Comparison of ENCODE assay signal across 9 mouse cellular contexts in the genomic region with DNA sequence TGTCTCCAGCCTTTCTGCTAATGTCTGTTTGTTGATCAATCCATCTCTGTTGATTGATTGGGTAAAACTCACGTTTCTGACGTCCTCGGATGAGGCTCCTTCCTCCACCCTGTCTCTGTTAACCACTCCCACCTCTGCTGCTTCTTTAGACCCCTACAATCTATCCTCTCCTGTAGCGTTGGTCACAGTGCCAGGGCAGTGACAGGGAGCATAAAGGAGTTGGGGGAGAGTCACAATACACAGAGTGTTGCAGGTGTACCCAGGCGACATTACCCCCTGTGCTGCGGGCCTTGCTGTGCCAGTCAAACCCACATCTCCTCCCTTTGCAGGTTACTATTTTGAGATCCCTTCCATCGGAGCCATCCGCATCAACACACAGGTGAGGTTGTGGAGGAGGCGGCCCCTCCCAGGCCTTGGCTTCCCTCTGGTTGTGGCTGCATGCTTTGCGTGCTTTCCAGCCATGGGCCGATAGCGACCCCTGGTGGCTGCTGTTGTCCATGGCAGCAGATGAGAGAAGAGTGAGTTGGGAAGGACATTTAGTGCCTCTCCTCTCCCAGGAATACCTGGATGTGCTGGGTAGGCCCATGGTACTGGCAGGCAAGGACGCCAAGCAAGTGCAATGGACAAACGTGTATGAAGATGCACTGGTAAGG. TPM values are rescaled to one million over a fixed set of nuclear protein-coding genes. Genes with fewer than 3 reads are reported as not detected.
DNase-seq lines count a peak whose midpoint lies in the region; ATAC-seq and TF ChIP-seq lines count a peak whose summit lies in the region.
"Had no signal": no experiment of that assay in that cellular context is flagged by ENCODE, and none has a peak within 500 bp of the region (broad histone marks: within the 10 kb centered on the region; RNA-seq: fewer than 3 reads in every experiment).

No protein-coding gene starts in this region.

- H3K9ac ChIP-seq in MEL (ENCODE audit: control insufficient read depth, low read depth, low read length, poor library complexity, severe bottlenecking) = no peak overlapping the region
- no peak overlapping the region for H3K9ac ChIP-seq in forebrain, embryonic 15.5 days (replicated peaks)
- H3K9ac ChIP-seq in hindbrain, embryonic 11.5 days (ENCODE audit: low read depth, low read length) = no peak overlapping the region
- H3K9ac ChIP-seq: limb, embryonic 12.5 days had no signal

- peak; percentile 74 for DNase-seq in MEL (ENCODE audit: low read depth, low spot score)
- DNase-seq in hindbrain, embryonic 11.5 days (ENCODE audit: low spot score) = peak; percentile 94
- DNase-seq in layer of hippocampus, postnatal 36 days = peak; percentile 83 to 84
- DNase-seq in right cerebral cortex, adult 18-20 months = peak; percentile 81
- DNase-seq in urinary bladder, adult 18-20 months (ENCODE audit: low spot score in 2 of 2) = peak; percentile 62 to 75

- no peak for TF ChIP-seq POLR2A in MEL (IDR thresholded peaks at IDR 0.05; ENCODE audit: control insufficient read depth in 1 of 2, insufficient read depth in 1 of 2, low read depth in 1 of 2, low read length in 2 of 2, poor library complexity in 1 of 2)

- no peaks in the 10 kb centered on the region for H3K4me1 ChIP-seq in MEL (ENCODE audit: control insufficient read depth in 1 of 2, insufficient read depth in 2 of 2, low read length in 2 of 2)
- H3K4me1 ChIP-seq in forebrain, embryonic 15.5 days = peaks cover 16% of the 10 kb centered on the region
- 0 out of 2 replicates have a peak, but pooled peaks cover 2% of the 10 kb centered on the region for H3K4me1 ChIP-seq in hindbrain, embryonic 11.5 days (replicated peaks; ENCODE audit: control insufficient read depth, insufficient read depth, low read length)
- H3K4me1 ChIP-seq: limb, embryonic 12.5 days had no signal

- H3K27ac ChIP-seq in MEL (ENCODE audit: control insufficient read depth, low read depth, low read length) = no peak overlapping the region
- no peak overlapping the region for H3K27ac ChIP-seq in forebrain, embryonic 15.5 days (replicated peaks)
- H3K27ac ChIP-seq in hindbrain, embryonic 11.5 days (ENCODE audit: low read depth, low read length) = no peak overlapping the region
- H3K27ac ChIP-seq: limb, embryonic 12.5 days had no signal

- H3K9me3 ChIP-seq in MEL (replicated peaks; ENCODE audit: insufficient read depth, low read length) = no peaks in the 10 kb centered on the region
- H3K9me3 ChIP-seq in forebrain, embryonic 15.5 days = no peaks in the 10 kb centered on the region
- no peaks in the 10 kb centered on the region for H3K9me3 ChIP-seq in hindbrain, embryonic 11.5 days (ENCODE audit: control insufficient read depth, low read length)
- H3K9me3 ChIP-seq: limb, embryonic 12.5 days had no signal

- WGBS in forebrain, embryonic 15.5 days = 28% methylated on average over 14 of the region's 14 CpGs
- 27% methylated on average over 14 of the region's 14 CpGs for WGBS in hindbrain, embryonic 11.5 days

- TF ChIP-seq CTCF in MEL (IDR thresholded peaks at IDR 0.05 in 2 of 3, conservative IDR thresholded peaks at IDR 0.05 in 1 of 3; ENCODE audit: control insufficient read depth in 1 of 3, insufficient read depth in 1 of 3, low read depth in 2 of 3, low read length in 3 of 3, poor library complexity in 1 of 3, severe bottlenecking in 1 of 3) = peak; percentile 98 to 99 (median 99)

- H3K4me3 ChIP-seq in MEL (ENCODE audit: control insufficient read depth in 1 of 2, insufficient read depth in 1 of 2, low read depth in 2 of 2, low read length in 2 of 2) = no peak overlapping the region
- no peak overlapping the region for H3K4me3 ChIP-seq in forebrain, embryonic 15.5 days
- no peak overlapping the region for H3K4me3 ChIP-seq in hindbrain, embryonic 11.5 days (ENCODE audit: low read depth, low read length)
- H3K4me3 ChIP-seq: limb, embryonic 12.5 days had no signal

- H3K4me2 ChIP-seq in forebrain, embryonic 15.5 days (replicated peaks) = no peak overlapping the region
- no peak overlapping the region; the same call in 1 of the 2 replicates for H3K4me2 ChIP-seq in hindbrain, embryonic 11.5 days (replicated peaks; ENCODE audit: low read depth, low read length)
- H3K4me2 ChIP-seq: limb, embryonic 12.5 days had no signal

- peak; percentile 93 for TF ChIP-seq RAD21 in MEL (IDR thresholded peaks at IDR 0.05; ENCODE audit: low read depth, low read length)

- H3K36me3 ChIP-seq in MEL (ENCODE audit: control insufficient read depth in 1 of 2, insufficient read depth in 2 of 2, low read length in 2 of 2) = no peaks in the 10 kb centered on the region
- H3K36me3 ChIP-seq in forebrain, embryonic 15.5 days = no peaks in the 10 kb centered on the region
- H3K36me3 ChIP-seq in hindbrain, embryonic 11.5 days (ENCODE audit: control insufficient read depth, insufficient read depth, low read length) = no peaks in the 10 kb centered on the region
- H3K36me3 ChIP-seq: limb, embryonic 12.5 days had no signal

- H3K27me3 ChIP-seq in MEL (ENCODE audit: control insufficient read depth in 1 of 2, insufficient read depth in 2 of 2, low read length in 2 of 2) = peaks cover 0 to under 1% of the 10 kb centered on the region in 2 experiments; a peak in 3 of 4 replicates
- no peaks in the 10 kb centered on the region for H3K27me3 ChIP-seq in forebrain, embryonic 15.5 days
- H3K27me3 ChIP-seq in hindbrain, embryonic 11.5 days (ENCODE audit: control insufficient read depth, insufficient read depth, low read length) = no peaks in the 10 kb centered on the region

- peak; percentile 71 for ATAC-seq in cerebellum, adult (ENCODE audit: insufficient number of reproducible peaks, low FRiP score, low TSS enrichment)
- peak; percentile 55 for ATAC-seq in forebrain, embryonic 15.5 days (replicated peaks)
- peak; percentile 18; the same call in 1 of the 2 replicates for ATAC-seq in hindbrain, embryonic 11.5 days (ENCODE audit: low FRiP score)
- ATAC-seq in megakaryocyte, adult 5-6 weeks (ENCODE audit: poor library complexity, severe bottlenecking) = peak; percentile 93

- H3K79me2 ChIP-seq in MEL (ENCODE audit: control insufficient read depth, insufficient read depth, low read length, poor library complexity) = no peaks in the 10 kb centered on the region

- TF ChIP-seq EP300 in MEL (IDR thresholded peaks at IDR 0.05; ENCODE audit: low read depth in 1 of 2, low read length in 2 of 2) = no peak

TF ChIP-seq in MEL, 35 proteins besides CTCF, POLR2A, EP300 and RAD21 (continues in another document):
- TF ChIP-seq SMC3 (IDR thresholded peaks at IDR 0.05; ENCODE audit: low read depth, low read length) (peak; percentile 89), TBP (IDR thresholded peaks at IDR 0.05; ENCODE audit: low read depth, low read length) (no peak), TCF12 (IDR thresholded peaks at IDR 0.05; ENCODE audit: low read depth, low read length) (no peak), ZC3H11A (IDR thresholded peaks at IDR 0.05; ENCODE audit: low read depth, low read length) (peak; percentile 80)

RNA-seq across cellular contexts. Expression of a gene that starts 19.3 kb away (rescaled TPM):
- total RNA-seq in MEL (2012; rRNA removed) = 26.0 and 34.6 TPM in 2 replicates
- polyA plus RNA-seq in MEL (2012; ENCODE audit: insufficient read depth in 1 of 2, insufficient read length in 2 of 2, low read depth in 1 of 2, low replicate concordance in 2 of 2, missing spikeins in 1 of 2) = 10 to 100 TPM in 1 of 2 experiments, not detected in 1; 39.3 TPM
- polyA plus RNA-seq in forebrain, embryonic 15.5 days (2015; fragmentation: Nextera tagmentation; extraction: Ambion mirVana) = 45.7 and 45.8 TPM in 2 replicates
- polyA plus RNA-seq in hindbrain, embryonic 11.5 days (2014; fragmentation: Nextera tagmentation; extraction: Ambion mirVana) = 38.8 and 46.5 TPM in 2 replicates
- total RNA-seq in layer of hippocampus, postnatal 36 days (2021) = 10 to 100 TPM; 34.6 to 35.0 TPM
- 6.8 and 9.3 TPM in 2 replicates for total RNA-seq in megakaryocyte, adult 5-6 weeks (2015)
- 14.8 and 15.2 TPM in 2 replicates for total RNA-seq in megakaryocyte, adult 5-6 weeks (2017)

RNA-seq across cellular contexts. Expression of a gene that starts 27.6 kb away (rescaled TPM):
- total RNA-seq in MEL (2012; rRNA removed) = 38.1 and 38.3 TPM in 2 replicates
- polyA plus RNA-seq in MEL (2012; ENCODE audit: insufficient read depth in 1 of 2, insufficient read length in 2 of 2, low read depth in 1 of 2, low replicate concordance in 2 of 2, missing spikeins in 1 of 2) = 10 to 100 TPM in 1 of 2 experiments, not detected in 1; 37.8 TPM
- polyA plus RNA-seq in forebrain, embryonic 15.5 days (2015; fragmentation: Nextera tagmentation; extraction: Ambion mirVana) = 34.7 and 36.0 TPM in 2 replicates
- 19.6 and 21.2 TPM in 2 replicates for polyA plus RNA-seq in hindbrain, embryonic 11.5 days (2014; fragmentation: Nextera tagmentation; extraction: Ambion mirVana)
- total RNA-seq in layer of hippocampus, postnatal 36 days (2021) = 10 to 100 TPM; 15.1 to 18.2 TPM
- 12.8 and 15.5 TPM in 2 replicates for total RNA-seq in megakaryocyte, adult 5-6 weeks (2015)
- 14.2 and 21.7 TPM in 2 replicates for total RNA-seq in megakaryocyte, adult 5-6 weeks (2017)

RNA-seq across cellular contexts. Expression of a gene that starts 27.6 kb away (rescaled TPM):
- 23.2 and 25.4 TPM in 2 replicates for total RNA-seq in MEL (2012; rRNA removed)
- polyA plus RNA-seq in MEL (2012; ENCODE audit: insufficient read depth in 1 of 2, insufficient read length in 2 of 2, low read depth in 1 of 2, low replicate concordance in 2 of 2, missing spikeins in 1 of 2) = 10 to 100 TPM in 1 of 2 experiments, not detected in 1; 30.2 TPM
- 74.9 and 78.7 TPM in 2 replicates for polyA plus RNA-seq in forebrain, embryonic 15.5 days (2015; fragmentation: Nextera tagmentation; extraction: Ambion mirVana)
- polyA plus RNA-seq in hindbrain, embryonic 11.5 days (2014; fragmentation: Nextera tagmentation; extraction: Ambion mirVana) = 46.2 and 46.5 TPM in 2 replicates
- 10 to 100 TPM; 39.7 to 47.9 TPM for total RNA-seq in layer of hippocampus, postnatal 36 days (2021)
- 8.3 and 12.5 TPM in 2 replicates for total RNA-seq in megakaryocyte, adult 5-6 weeks (2015)
- 15.7 and 18.9 TPM in 2 replicates for total RNA-seq in megakaryocyte, adult 5-6 weeks (2017)

RNA-seq across cellular contexts. Expression of a gene that starts 32.7 kb away (rescaled TPM):
- total RNA-seq in MEL (2012; rRNA removed) = 0.26 and 0.31 TPM in 2 replicates
- under 1 TPM in 1 of 2 experiments, not detected in 1; 0.85 TPM for polyA plus RNA-seq in MEL (2012; ENCODE audit: insufficient read depth in 1 of 2, insufficient read length in 2 of 2, low read depth in 1 of 2, low replicate concordance in 2 of 2, missing spikeins in 1 of 2)
- polyA plus RNA-seq in forebrain, embryonic 15.5 days (2015; fragmentation: Nextera tagmentation; extraction: Ambion mirVana) = 3.7 and 4.6 TPM in 2 replicates
- 3.7 and 5.0 TPM in 2 replicates for polyA plus RNA-seq in hindbrain, embryonic 11.5 days (2014; fragmentation: Nextera tagmentation; extraction: Ambion mirVana)
- total RNA-seq in layer of hippocampus, postnatal 36 days (2021) = 1 to 10 TPM; 3.4 to 4.3 TPM
- total RNA-seq in megakaryocyte, adult 5-6 weeks (2015) = not detected in 2 replicates
- not detected in 2 replicates for total RNA-seq in megakaryocyte, adult 5-6 weeks (2017)

RNA-seq across cellular contexts. Expression of a gene that starts 36.9 kb away (rescaled TPM):
- total RNA-seq in MEL (2012; rRNA removed) = 40.6 and 48.0 TPM in 2 replicates
- polyA plus RNA-seq in MEL (2012; ENCODE audit: insufficient read depth in 1 of 2, insufficient read length in 2 of 2, low read depth in 1 of 2, low replicate concordance in 2 of 2, missing spikeins in 1 of 2) = 10 to 100 TPM in 1 of 2 experiments, not detected in 1; 56.9 TPM
- polyA plus RNA-seq in forebrain, embryonic 15.5 days (2015; fragmentation: Nextera tagmentation; extraction: Ambion mirVana) = 38.9 and 41.1 TPM in 2 replicates
- 39.7 and 41.2 TPM in 2 replicates for polyA plus RNA-seq in hindbrain, embryonic 11.5 days (2014; fragmentation: Nextera tagmentation; extraction: Ambion mirVana)
- 10 to 100 TPM; 15.8 TPM for total RNA-seq in layer of hippocampus, postnatal 36 days (2021)
- 34.3 and 37.7 TPM in 2 replicates for total RNA-seq in megakaryocyte, adult 5-6 weeks (2015)
- total RNA-seq in megakaryocyte, adult 5-6 weeks (2017) = 46.7 and 57.3 TPM in 2 replicates

Comparison
In these comparisons a context has a peak if more than half of its experiments do, and no peak if none do; other contexts are left out.
1. ATAC-seq: peak in every context shown above with its lines; median percentile 93 in megakaryocyte, adult 5-6 weeks; 71 in cerebellum, adult; 55 in forebrain, embryonic 15.5 days; 18 in hindbrain, embryonic 11.5 days.